Mouse (Mus musculus): ENCODE results near the gene Tuft1. TPM values are rescaled to one million over a fixed set of nuclear protein-coding genes. Genes with fewer than 3 reads are reported as not detected.
"Not testable (repeated sequence)": the region's sequence is repeated elsewhere in the genome, so short reads cannot be mapped to it uniquely, and the experiment has no call there.

Gene Tuft1
- polyA plus RNA-seq, 1 experiment from 2014 or later, result 3.4 TPM

DNA sequence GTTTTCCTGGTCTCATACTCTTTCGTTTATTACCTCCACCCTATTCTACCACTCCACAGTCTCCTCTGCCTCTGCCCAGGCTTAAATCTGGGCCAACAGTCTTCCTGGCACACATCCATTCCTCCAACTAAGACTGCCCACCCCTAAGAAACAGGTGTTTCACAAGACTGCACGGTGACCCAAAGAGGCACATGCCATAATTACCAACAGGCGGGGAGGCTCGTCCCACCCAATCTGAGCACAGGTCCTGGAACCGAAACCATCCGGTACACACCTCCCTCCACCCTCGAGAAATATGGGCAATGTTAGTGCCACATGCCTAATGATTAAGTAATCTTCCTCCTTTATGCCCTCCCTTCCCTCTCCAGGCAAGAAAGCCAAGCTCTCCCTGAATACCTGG is 8.3 kb downstream of the Tuft1 start:
- Histone ChIP-seq H3K27me3 (ENCODE audit: poor library complexity, severe bottlenecking) (no peaks in the 10 kb centered on the region), H3K9me3 (no peaks in the 10 kb centered on the region), H3K4me1 (peaks cover 26% of the 10 kb centered on the region), H3K36me3 (replicated peaks) (no peaks in the 10 kb centered on the region), H3K4me3 (no peak overlapping the region), H3K27ac (no peak overlapping the region)
- WGBS, result 82% methylated on average over 7 of the region's 7 CpGs
- DNase-seq (ENCODE audit: extremely low spot score, low spot score), result no peak

DNA sequence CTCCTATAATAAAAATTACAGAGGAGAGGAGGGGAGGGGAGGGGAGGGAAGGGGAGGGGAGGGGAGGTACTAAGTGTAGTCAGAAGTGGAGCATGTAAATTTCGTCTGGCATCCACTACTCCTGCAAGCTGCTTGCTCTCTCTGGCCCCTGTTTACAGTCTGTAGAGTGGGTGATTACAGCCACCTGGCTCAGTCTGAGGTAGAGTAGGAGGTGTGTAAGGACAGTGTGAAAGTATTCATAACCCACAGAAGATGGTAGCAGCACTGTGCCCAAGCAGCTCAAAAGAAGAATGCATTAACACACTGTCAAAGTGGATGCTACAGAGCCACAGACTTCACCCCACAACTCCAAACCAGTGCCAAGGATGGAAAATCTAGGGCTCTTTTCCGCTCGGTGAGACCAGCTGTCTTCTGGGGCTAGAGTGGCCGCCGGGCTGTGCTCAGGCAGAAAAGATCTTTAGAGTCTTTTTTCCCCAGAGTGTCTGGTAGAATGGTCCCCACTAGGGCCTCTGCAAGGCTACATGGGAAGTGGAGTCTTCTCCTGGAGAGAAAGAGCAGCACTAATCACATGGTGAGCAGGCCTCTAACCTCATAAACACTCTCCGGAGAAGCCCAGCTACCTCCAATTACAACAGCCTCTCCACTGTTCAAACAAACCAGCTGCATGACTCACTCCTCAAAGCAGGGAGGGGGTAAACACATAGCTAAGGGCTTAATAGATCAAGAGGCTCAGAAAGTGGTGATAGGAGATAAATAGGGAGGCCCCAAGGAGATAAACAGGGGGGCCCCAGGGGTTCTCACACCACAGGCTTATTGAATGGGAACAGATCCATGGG is 9.7 kb downstream of the Tuft1 start:
- no peak for DNase-seq (ENCODE audit: extremely low spot score, low spot score)
- Histone ChIP-seq H3K4me3 (no peak overlapping the region), H3K36me3 (replicated peaks) (no peaks in the 10 kb centered on the region), H3K4me1 (peaks cover 26% of the 10 kb centered on the region), H3K27ac (peak overlapping the region; percentile 76), H3K27me3 (ENCODE audit: poor library complexity, severe bottlenecking) (no peaks in the 10 kb centered on the region), H3K9me3 (no peaks in the 10 kb centered on the region)
- 46% methylated on average over 6 of the region's 6 CpGs for WGBS

DNA sequence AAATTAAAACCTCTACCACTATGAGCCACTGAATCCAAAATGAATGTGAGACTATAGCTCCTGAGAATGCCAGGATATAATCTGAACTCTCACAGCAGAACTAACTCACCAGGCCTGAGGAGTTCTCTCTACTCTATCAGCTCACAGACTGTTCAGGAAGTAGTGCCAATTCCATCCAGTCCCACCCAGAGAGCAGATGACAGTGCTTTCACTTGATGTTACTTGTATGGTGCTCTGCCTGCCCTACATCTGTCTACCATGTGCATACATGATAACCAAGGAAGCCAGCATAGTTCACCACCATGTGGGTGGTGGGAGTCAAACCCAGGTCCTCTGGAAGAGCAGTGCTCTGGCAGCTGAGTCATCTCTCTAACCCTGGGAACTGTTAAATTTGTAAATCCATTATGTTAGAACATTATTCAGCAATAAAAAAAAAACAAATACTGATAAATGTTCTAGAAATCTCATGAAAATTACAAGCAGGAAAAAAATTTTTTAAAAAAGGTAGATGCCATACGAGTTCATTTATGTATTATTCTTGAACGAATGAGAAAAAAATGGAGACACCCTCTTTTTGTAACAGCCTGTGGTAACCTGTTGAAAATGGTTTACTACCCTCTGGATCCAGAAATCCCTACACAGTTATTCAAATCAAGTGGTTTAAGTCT is 16.0 kb downstream of the Tuft1 start, which contains the start of gene Gm10972:
TSS of gene Gm10972 (plus strand) at position 618 of the 668 bp plus-strand sequence.
- not testable (repeated sequence) for H3K27me3 ChIP-seq (ENCODE audit: poor library complexity, severe bottlenecking); DNase-seq (ENCODE audit: extremely low spot score, low spot score); H3K4me1 ChIP-seq; H3K27ac ChIP-seq; H3K4me3 ChIP-seq; H3K36me3 ChIP-seq (replicated peaks); H3K9me3 ChIP-seq
- 80% methylated on average over 2 of the region's 2 CpGs for WGBS

DNA sequence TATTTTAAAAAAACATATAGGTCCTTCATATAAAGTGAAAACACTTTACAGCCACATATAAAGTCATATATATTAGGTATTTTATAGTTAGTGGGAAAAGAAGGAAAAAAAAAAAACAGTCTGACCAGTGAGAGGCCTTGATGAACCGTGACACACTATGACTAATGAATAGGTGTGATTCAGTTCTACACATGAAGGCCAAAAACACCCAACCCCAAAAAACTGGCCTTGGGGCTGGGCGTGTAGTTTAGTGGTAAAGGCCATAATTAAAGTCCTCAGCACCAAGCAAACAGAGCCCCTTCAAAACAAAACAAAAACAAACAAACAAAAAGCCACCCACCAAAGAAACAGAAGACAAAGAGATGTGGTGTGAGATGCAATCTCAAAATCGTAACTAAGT is 28.8 kb downstream of the Tuft1 start:
- no peaks in the 10 kb centered on the region for H3K9me3 ChIP-seq
- no peaks in the 10 kb centered on the region for H3K4me1 ChIP-seq
- no peak for DNase-seq (ENCODE audit: extremely low spot score, low spot score)
- 88% methylated on average over 3 of the region's 3 CpGs for WGBS
- H3K27me3 ChIP-seq (ENCODE audit: poor library complexity, severe bottlenecking), result no peaks in the 10 kb centered on the region
- H3K27ac ChIP-seq, result no peak overlapping the region
- no peaks in the 10 kb centered on the region for H3K36me3 ChIP-seq (replicated peaks)
- H3K4me3 ChIP-seq, result no peak overlapping the region

DNA sequence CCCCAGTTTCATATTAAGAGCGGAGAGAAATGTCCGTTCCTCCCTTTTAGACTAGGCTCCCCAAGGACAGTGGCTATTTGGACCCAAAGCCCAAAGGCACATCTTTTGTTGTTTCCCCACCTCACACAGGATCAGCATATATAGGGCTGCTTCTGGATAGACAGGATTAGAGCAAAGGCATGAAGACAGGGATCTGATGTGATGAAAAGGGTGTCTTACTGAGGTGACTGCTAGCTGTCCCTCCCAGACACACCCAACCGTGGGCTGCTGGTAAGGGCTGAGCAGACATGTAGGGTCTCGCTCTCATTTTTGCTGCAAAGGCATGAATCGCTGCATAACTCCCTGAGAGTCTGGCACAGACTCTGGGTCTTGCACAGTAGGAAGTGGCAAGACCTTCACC is 30.0 kb downstream of the Tuft1 start:
- H3K9me3 ChIP-seq, result no peaks in the 10 kb centered on the region
- H3K27ac ChIP-seq, result no peak overlapping the region
- no peaks in the 10 kb centered on the region for H3K36me3 ChIP-seq (replicated peaks)
- no peak overlapping the region for H3K4me3 ChIP-seq
- no peak for DNase-seq (ENCODE audit: extremely low spot score, low spot score)
- no peaks in the 10 kb centered on the region for H3K27me3 ChIP-seq (ENCODE audit: poor library complexity, severe bottlenecking)
- 90% methylated on average over 5 of the region's 5 CpGs for WGBS
- no peaks in the 10 kb centered on the region for H3K4me1 ChIP-seq

DNA sequence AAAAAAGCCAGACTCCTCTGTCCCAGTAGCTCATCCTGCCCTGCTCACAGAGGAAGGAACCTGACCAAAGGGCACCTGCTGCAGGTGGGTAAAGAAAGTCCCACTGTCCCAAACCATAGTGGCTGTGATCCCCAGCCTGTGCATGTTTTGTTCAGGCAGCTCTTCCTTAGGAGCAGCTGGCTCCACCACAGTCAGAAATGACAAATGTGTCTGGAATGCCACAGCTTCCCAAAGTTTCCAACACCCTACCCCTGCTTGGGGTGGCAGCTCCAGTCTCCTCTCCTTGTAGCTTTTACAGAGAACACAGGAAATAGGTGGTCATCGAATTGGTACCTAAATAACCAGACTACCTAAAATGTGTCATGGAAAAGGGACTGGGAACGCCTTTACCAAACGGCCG is 34.4 kb downstream of the Tuft1 start:
- 90% methylated on average over 4 of the region's 4 CpGs for WGBS
- H3K9me3 ChIP-seq, result no peaks in the 10 kb centered on the region
- no peak overlapping the region for H3K27ac ChIP-seq
- no peaks in the 10 kb centered on the region for H3K36me3 ChIP-seq (replicated peaks)
- no peak overlapping the region for H3K4me3 ChIP-seq
- no peaks in the 10 kb centered on the region for H3K4me1 ChIP-seq
- DNase-seq (ENCODE audit: extremely low spot score, low spot score), result no peak
- H3K27me3 ChIP-seq (ENCODE audit: poor library complexity, severe bottlenecking), result no peaks in the 10 kb centered on the region

DNA sequence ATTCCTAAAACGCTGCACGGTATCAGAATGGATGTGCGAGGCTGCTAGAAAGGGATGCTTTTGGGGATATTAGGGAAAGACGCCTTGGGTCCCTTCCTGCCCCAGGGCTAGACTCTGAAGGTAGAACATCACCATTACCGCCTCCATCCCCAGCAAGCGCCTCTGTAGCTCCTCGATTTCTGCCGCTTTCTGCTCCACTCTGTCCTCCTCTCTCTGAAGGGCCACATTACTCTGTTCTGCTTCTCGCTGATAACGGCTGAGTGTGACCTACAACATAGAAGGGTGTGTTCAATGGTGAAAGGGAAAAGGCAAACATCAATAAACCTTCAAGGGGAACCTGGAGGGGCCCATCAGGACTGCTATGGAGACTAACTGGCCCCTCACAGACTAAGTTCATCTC is 36.1 kb downstream of the Tuft1 start:
- H3K9me3 ChIP-seq, result no peaks in the 10 kb centered on the region
- no peak for DNase-seq (ENCODE audit: extremely low spot score, low spot score)
- no peaks in the 10 kb centered on the region for H3K36me3 ChIP-seq (replicated peaks)
- 0 out of 2 replicates have a peak overlapping the region, but pooled peaks have one; percentile 42 for H3K27ac ChIP-seq
- H3K4me3 ChIP-seq, result no peak overlapping the region
- 93% methylated on average over 10 of the region's 10 CpGs for WGBS
- H3K27me3 ChIP-seq (ENCODE audit: poor library complexity, severe bottlenecking), result no peaks in the 10 kb centered on the region
- no peaks in the 10 kb centered on the region for H3K4me1 ChIP-seq

DNA sequence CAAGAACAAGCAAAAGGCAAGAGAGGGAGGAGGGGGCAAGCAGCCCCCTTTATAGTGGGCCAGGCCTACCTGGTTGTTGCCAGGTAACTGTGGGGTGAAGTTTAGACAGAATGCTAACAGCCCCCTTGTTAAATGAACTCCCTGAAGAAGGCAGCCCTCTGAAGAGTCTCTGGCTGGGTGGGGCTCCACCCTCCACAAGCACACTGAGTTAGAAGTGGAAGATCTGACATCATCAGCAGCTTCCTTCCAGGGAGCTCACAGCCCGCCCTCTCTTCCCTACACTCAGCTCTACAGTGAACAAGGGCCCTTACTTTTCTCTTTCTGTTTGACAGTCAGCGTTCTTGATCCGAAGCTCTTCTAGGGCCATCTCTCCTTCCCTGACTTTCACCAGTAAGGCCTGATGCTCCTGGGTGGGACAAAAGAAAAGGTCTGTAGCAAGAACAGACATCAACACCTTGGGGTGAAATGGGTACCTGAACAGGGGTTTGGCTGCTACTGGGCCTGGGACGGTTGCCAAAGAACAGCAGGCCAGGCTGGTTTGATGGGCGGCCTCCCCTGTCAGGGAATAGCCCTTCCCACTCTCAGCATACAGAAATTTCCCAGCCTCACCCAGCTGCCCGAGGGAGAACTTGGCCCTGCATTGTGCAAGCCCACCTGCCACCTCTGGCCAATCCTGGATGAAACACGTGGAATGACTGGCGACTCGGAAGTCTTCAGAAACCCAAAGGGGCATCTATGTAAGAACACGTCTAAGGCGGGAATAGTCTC is 36.7 kb downstream of the Tuft1 start:
- H3K4me3 ChIP-seq, result no peak overlapping the region
- 90% methylated on average over 11 of the region's 11 CpGs for WGBS
- H3K27me3 ChIP-seq (ENCODE audit: poor library complexity, severe bottlenecking), result no peaks in the 10 kb centered on the region
- no peaks in the 10 kb centered on the region for H3K9me3 ChIP-seq
- no peaks in the 10 kb centered on the region for H3K4me1 ChIP-seq
- DNase-seq (ENCODE audit: extremely low spot score, low spot score), result no peak
- no peaks in the 10 kb centered on the region for H3K36me3 ChIP-seq (replicated peaks)
- peak overlapping the region; percentile 42; the same call in 1 of the 2 replicates for H3K27ac ChIP-seq

DNA sequence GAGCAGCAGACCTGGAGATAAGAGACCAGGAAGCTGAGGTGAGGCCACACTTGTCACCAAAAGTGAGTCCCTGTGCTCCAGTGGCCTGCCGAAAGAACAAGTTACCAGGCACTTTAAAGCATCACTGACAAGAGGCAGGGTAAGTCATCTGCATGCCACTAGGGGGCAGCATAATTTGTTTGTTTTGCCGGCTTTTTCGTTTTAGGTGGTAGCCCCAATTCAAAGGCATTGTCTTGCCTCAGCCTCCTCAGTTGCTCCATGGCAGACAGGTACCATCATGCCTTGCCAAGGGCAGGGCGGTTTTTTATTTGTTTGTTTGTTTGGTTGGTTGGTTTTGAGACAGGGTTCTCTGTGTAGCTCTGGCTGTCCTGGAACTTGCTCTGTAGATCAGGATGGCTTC is 42.0 kb downstream of the Tuft1 start:
- H3K27ac ChIP-seq, result no peak overlapping the region
- no peaks in the 10 kb centered on the region for H3K9me3 ChIP-seq
- H3K27me3 ChIP-seq (ENCODE audit: poor library complexity, severe bottlenecking), result no peaks in the 10 kb centered on the region
- peaks cover 9% of the 10 kb centered on the region for H3K4me1 ChIP-seq
- H3K4me3 ChIP-seq, result no peak overlapping the region
- 68% methylated on average over 4 of the region's 4 CpGs for WGBS
- peak; percentile 21 for DNase-seq (ENCODE audit: extremely low spot score, low spot score)
- no peaks in the 10 kb centered on the region for H3K36me3 ChIP-seq (replicated peaks)

DNA sequence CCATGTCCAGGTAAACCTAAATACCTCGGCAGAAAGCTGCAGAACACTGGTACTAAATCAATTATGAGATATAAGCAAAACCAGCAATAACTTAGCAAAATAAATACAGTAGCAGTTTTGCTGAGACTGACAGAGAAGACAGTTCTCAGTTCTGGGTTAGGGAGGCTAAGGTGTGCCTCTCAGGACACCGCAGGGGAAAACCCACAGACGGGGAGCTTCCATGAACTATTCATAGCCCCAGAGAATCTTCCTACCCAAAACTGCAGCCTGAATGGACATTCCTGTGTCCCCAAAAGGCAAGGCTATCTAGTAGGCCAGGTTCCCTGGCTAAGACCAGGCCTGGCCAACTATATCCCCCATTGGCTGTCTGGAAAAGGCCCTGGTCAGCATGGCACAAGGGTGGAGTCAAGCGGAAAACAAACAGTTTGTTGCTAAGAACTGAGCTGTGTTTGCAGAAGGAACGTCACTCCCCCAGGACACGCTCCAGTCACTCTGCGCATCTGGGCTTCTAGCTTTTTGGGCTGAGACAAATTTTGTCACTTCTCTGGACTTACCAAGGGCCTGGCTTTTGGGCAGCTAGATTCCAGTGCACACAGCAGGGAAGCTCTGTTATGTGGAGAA is 45.3 kb downstream of the Tuft1 start:
- no peaks in the 10 kb centered on the region for H3K36me3 ChIP-seq (replicated peaks)
- H3K4me1 ChIP-seq, result peaks cover 9% of the 10 kb centered on the region
- no peak overlapping the region for H3K27ac ChIP-seq
- H3K9me3 ChIP-seq, result no peaks in the 10 kb centered on the region
- no peak for DNase-seq (ENCODE audit: extremely low spot score, low spot score)
- H3K27me3 ChIP-seq (ENCODE audit: poor library complexity, severe bottlenecking), result no peaks in the 10 kb centered on the region
- 64% methylated on average over 7 of the region's 7 CpGs for WGBS
- no peak overlapping the region for H3K4me3 ChIP-seq

DNA sequence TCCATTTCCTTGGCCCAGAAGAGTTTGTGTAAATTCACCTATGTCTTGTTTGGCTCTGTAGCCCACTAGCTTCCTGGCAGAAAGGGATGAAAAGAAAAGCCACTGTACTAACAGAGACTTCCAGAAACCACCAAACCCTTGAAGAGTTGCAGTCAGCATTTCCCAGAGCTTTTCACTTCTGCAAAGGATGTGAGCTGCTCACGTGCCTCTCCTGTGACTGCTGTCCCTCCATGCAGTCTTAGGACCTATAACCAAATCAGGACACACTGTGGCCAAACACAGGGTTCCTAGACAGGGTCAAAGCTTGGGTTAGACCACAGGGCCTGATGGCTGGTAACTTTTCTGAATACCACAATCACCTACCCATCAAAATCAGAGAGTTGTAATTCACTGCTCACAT is 46.4 kb downstream of the Tuft1 start:
- Histone ChIP-seq H3K4me1 (peaks cover 9% of the 10 kb centered on the region), H3K27me3 (ENCODE audit: poor library complexity, severe bottlenecking) (no peaks in the 10 kb centered on the region), H3K36me3 (replicated peaks) (no peaks in the 10 kb centered on the region), H3K4me3 (no peak overlapping the region), H3K9me3 (no peaks in the 10 kb centered on the region), H3K27ac (no peak overlapping the region)
- no peak for DNase-seq (ENCODE audit: extremely low spot score, low spot score)
- WGBS, result 81% methylated on average over 1 of the region's 1 CpGs

DNA sequence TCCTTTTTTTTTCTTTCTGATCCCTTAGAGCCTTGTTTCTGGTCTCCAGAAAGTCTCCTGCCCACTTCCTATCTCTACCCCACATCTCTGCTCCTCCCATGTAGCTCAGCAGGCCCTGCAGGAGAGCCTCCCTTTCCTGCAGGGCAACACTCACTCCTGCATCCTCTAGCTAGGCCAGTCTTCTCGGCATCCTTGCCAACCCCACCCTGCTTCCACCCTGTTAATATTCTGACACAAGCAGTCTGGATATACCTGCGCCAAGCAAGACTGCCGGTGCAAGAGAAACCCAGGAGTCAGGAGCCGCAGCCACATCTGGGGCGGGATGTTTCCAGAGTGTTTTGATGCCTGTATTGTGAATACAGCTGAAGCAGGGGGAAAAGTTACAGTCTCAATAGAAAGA is 46.8 kb downstream of the Tuft1 start:
- DNase-seq (ENCODE audit: extremely low spot score, low spot score), result no peak
- Histone ChIP-seq H3K27me3 (ENCODE audit: poor library complexity, severe bottlenecking) (no peaks in the 10 kb centered on the region), H3K36me3 (replicated peaks) (no peaks in the 10 kb centered on the region), H3K4me3 (no peak overlapping the region), H3K4me1 (peaks cover 9% of the 10 kb centered on the region), H3K9me3 (no peaks in the 10 kb centered on the region), H3K27ac (no peak overlapping the region)
- WGBS, result 87% methylated on average over 5 of the region's 5 CpGs
